Mouse (Mus musculus) forebrain, embryonic 15.5 days (tissue): ENCODE data around the gene Cep170b. TPM values are rescaled to one million over a fixed set of nuclear protein-coding genes. Genes with fewer than 3 reads are reported as not detected.

Experiments used
- ATAC-seq: fragments of 200-750 bp; cut with Nextera tagmentation; replicated peaks from 2 replicates; pipeline ENCODE4 v1.8.0; 2017; ENCODE audit warnings: mild to moderate bottlenecking, moderate TSS enrichment, moderate library complexity
- H3K27ac ChIP-seq: fragments of 300-500 bp; sonication (generic); replicated peaks from 2 replicates; pipeline ENCODE4 v1.5.1; 2015; ENCODE audit warnings: mild to moderate bottlenecking, inconsistent platforms
- H3K27me3 ChIP-seq: fragments of 300-500 bp; sonication (generic); 2 replicates; pipeline ENCODE4 v1.6.1; 2015; ENCODE audit warnings: inconsistent platforms
- H3K36me3 ChIP-seq: fragments of 300-500 bp; sonication (generic); 2 replicates; pipeline ENCODE4 v1.6.1; 2015; ENCODE audit warnings: mild to moderate bottlenecking, inconsistent platforms
- H3K4me1 ChIP-seq: fragments of 300-500 bp; sonication (generic); 2 replicates; pipeline ENCODE4 v1.6.1; 2015; ENCODE audit warnings: inconsistent platforms
- H3K4me2 ChIP-seq: fragments of 300-500 bp; sonication (generic); replicated peaks from 2 replicates; pipeline ENCODE4 v1.6.1; 2015; ENCODE audit warnings: mild to moderate bottlenecking, inconsistent platforms
- H3K4me3 ChIP-seq: fragments of 300-500 bp; sonication (generic); 2 replicates; pipeline ENCODE4 v1.5.1; 2015; ENCODE audit warnings: mild to moderate bottlenecking, inconsistent platforms
- H3K9ac ChIP-seq: fragments of 300-500 bp; sonication (generic); replicated peaks from 2 replicates; pipeline ENCODE4 v1.6.1; 2015; ENCODE audit warnings: mild to moderate bottlenecking, inconsistent platforms
- H3K9me3 ChIP-seq: fragments of 300-500 bp; sonication (generic); 2 replicates; pipeline ENCODE4 v1.6.1; 2016; ENCODE audit warnings: inconsistent platforms
- WGBS: fragments of 180-500 bp; shearing (Covaris S2); methylation state at CpG from one replicate; pipeline ENCODE4 v1.1.7; 2015; ENCODE audit warnings: mixed read lengths; 5-methylcytosine and 5-hydroxymethylcytosine counted together
- microRNA-seq: library from miRNA; unstranded; fragments of <30 nt; microRNA quantifications from one replicate; pipeline ENCODE4, GENCODE M21; 2016
- polyA plus RNA-seq: library from polyadenylated mRNA; unstranded; fragments of >200 nt; fragmentation: Nextera tagmentation; extraction: Ambion mirVana; gene quantifications from 2 replicates; pipeline ENCODE4 v1.2.1, GENCODE M21; 2015

Cep170b gene
- polyA plus RNA-seq, 1 experiment from 2014 or later, result 24.0 TPM

GRCm38 (mm10) chr12:112774026-112774425, 53.8 kb downstream of the Cep170b start:
- no peaks in the 10 kb centered on the region for H3K9me3 ChIP-seq
- no peak overlapping the region for H3K4me3 ChIP-seq
- no peak for ATAC-seq
- no peak overlapping the region for H3K4me2 ChIP-seq
- H3K4me1 ChIP-seq, result no peaks in the 10 kb centered on the region
- H3K9ac ChIP-seq, result no peak overlapping the region
- no peaks in the 10 kb centered on the region for H3K36me3 ChIP-seq
- H3K27ac ChIP-seq, result no peak overlapping the region
- H3K27me3 ChIP-seq, result no peaks in the 10 kb centered on the region
- 94% methylated on average over 6 of the region's 6 CpGs for WGBS

DNA sequence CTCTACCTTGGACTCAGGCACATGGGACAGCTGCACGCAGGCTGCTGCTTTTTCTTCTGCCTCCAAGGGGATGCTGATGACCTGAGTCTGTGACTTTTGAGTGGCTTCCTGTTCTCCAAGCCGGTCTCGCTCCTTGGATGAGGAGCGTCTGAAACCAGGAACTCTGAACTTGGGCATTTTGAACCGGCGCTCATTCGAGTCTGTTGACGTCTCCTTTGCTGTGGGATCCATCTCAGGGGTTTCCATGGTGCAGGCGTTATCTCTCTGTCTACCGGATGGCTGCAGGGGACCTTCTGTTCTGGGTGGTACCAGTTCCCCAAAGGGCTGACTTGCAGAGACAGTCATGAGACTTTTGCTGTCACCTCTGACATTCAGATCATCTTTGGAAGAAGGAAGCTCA, 54.2 kb downstream of the Cep170b start:
- no peaks in the 10 kb centered on the region for H3K4me1 ChIP-seq
- H3K27ac ChIP-seq, result no peak overlapping the region
- no peaks in the 10 kb centered on the region for H3K36me3 ChIP-seq
- ATAC-seq, result no peak
- no peak overlapping the region for H3K9ac ChIP-seq
- H3K27me3 ChIP-seq, result no peaks in the 10 kb centered on the region
- no peak overlapping the region for H3K4me2 ChIP-seq
- H3K4me3 ChIP-seq, result no peak overlapping the region
- 94% methylated on average over 10 of the region's 10 CpGs for WGBS
- H3K9me3 ChIP-seq, result no peaks in the 10 kb centered on the region

- Histone ChIP-seq H3K27me3 (no peaks in the 10 kb centered on the region), H3K9ac (no peak overlapping the region), H3K36me3 (no peaks in the 10 kb centered on the region), H3K4me2 (no peak overlapping the region), H3K9me3 (no peaks in the 10 kb centered on the region), H3K4me1 (peaks cover 6% of the 10 kb centered on the region; the same call in 1 of the 2 replicates), H3K4me3 (no peak overlapping the region), H3K27ac (no peak overlapping the region)
- no peak for ATAC-seq
- WGBS, result 71% methylated on average over 8 of the region's 8 CpGs
These were observed 70.8 kb downstream of the Cep170b start for GRCm38 (mm10) chr12:112791026-112791425.

GRCm38 (mm10) chr12:112793601-112794355, 73.5 kb downstream of the Cep170b start:
- WGBS, result 74% methylated on average over 13 of the region's 13 CpGs
- Histone ChIP-seq H3K27me3 (no peaks in the 10 kb centered on the region), H3K4me2 (no peak overlapping the region), H3K27ac (no peak overlapping the region), H3K36me3 (no peaks in the 10 kb centered on the region), H3K9me3 (no peaks in the 10 kb centered on the region), H3K4me3 (no peak overlapping the region), H3K4me1 (peaks cover 18% of the 10 kb centered on the region), H3K9ac (no peak overlapping the region)
- no peak for ATAC-seq

GRCm38 (mm10) chr12:112794356-112794816, 74.1 kb downstream of the Cep170b start:
- WGBS, result 33% methylated on average over 7 of the region's 7 CpGs
- H3K9ac ChIP-seq, result no peak overlapping the region
- no peak overlapping the region for H3K4me3 ChIP-seq
- ATAC-seq, result no peak
- no peak overlapping the region for H3K4me2 ChIP-seq
- no peaks in the 10 kb centered on the region for H3K27me3 ChIP-seq
- H3K9me3 ChIP-seq, result no peaks in the 10 kb centered on the region
- H3K36me3 ChIP-seq, result no peaks in the 10 kb centered on the region
- H3K27ac ChIP-seq, result no peak overlapping the region
- H3K4me1 ChIP-seq, result peaks cover 18% of the 10 kb centered on the region

DNA sequence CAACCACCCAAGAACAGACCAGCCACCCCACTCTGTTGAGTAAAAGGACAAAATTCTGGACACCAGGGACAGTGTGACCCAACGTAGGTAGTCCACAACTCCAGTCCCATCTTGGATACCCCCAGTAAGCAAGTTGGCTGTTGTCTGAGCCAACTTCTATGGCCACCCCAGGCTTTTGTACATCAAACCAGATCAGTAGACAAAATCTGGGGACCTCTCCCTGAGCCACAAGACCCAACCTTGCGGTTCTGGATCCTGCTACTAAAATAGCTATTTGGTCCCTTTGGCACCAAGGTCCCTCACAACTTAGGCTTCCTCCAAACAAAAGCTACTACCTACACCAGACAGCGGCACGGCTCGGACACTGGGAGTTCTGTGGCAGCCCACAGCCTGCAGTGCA, 74.7 kb downstream of the Cep170b start:
- peaks cover 18% of the 10 kb centered on the region for H3K4me1 ChIP-seq
- H3K4me2 ChIP-seq, result no peak overlapping the region
- H3K9me3 ChIP-seq, result no peaks in the 10 kb centered on the region
- no peak overlapping the region for H3K27ac ChIP-seq
- no peak overlapping the region for H3K4me3 ChIP-seq
- 88% methylated on average over 5 of the region's 5 CpGs for WGBS
- H3K9ac ChIP-seq, result no peak overlapping the region
- H3K36me3 ChIP-seq, result no peaks in the 10 kb centered on the region
- no peak for ATAC-seq
- no peaks in the 10 kb centered on the region for H3K27me3 ChIP-seq

DNA sequence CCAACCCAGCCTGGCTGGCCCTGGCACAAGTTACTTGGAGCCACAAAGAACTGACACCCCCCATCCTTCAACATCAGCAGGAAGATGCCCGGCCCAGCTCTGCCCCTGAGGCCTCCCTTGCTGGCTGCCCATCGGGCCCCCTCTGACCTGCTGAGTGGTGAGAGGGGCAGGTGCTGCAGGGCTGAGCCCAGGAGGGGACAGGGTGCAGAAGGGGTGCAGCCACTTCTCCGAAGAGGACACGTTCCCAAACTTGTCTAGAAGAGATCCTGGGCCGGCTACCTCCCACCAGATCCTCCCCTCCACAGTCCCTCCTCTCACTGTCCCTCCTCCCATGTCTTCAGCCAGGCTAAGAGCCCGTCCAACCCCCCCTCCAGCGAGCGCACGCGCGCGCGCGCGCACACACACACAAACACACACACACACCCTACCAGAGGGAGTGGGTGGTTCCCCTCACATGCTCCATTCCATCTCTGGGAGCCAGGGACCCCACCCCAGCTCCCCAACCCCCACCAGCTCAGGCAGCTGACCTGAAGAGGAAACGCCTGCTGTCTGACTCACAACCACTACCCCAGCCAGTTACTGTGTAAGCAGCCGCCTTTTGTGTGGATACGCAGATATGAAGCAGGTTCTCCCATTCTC, 75.3 kb downstream of the Cep170b start:
- Histone ChIP-seq H3K4me3 (no peak overlapping the region), H3K9me3 (no peaks in the 10 kb centered on the region), H3K27me3 (peaks cover under 1% of the 10 kb centered on the region; the same call in 1 of the 2 replicates), H3K9ac (no peak overlapping the region), H3K4me1 (peaks cover 19% of the 10 kb centered on the region), H3K36me3 (no peaks in the 10 kb centered on the region), H3K4me2 (no peak overlapping the region), H3K27ac (no peak overlapping the region)
- no peak for ATAC-seq
- 73% methylated on average over 18 of the region's 18 CpGs for WGBS

Small RNA genes lying within 50 kb of the gene (microRNA-seq; reads per million reads assigned to microRNA genes)
- gene Mir6940, result 1.1 reads per million

Other genes starting within 250 kb of the Cep170b start
- gene A530016L24Rik, start 231.0 kb upstream of the Cep170b start, polyA plus RNA-seq, result 0.14 and 0.22 TPM in 2 replicates
- 48.4 and 51.6 TPM in 2 replicates for gene Tmem179, start 203.7 kb upstream of the Cep170b start, polyA plus RNA-seq
- gene Inf2, start 131.7 kb upstream of the Cep170b start, polyA plus RNA-seq, result 3.0 and 3.9 TPM in 2 replicates
- gene Adssl1, start 100.4 kb upstream of the Cep170b start, polyA plus RNA-seq, result 2.0 and 2.2 TPM in 2 replicates
- gene Siva1, start 75.8 kb upstream of the Cep170b start, polyA plus RNA-seq, result 77.2 and 91.2 TPM in 2 replicates
- gene Akt1, start 45.6 kb upstream of the Cep170b start, polyA plus RNA-seq, result 79.1 and 147 TPM in 2 replicates
- 0.98 TPM in 2 replicates for gene Zbtb42, start 41.6 kb upstream of the Cep170b start, polyA plus RNA-seq
- 5.3 and 6.2 TPM in 2 replicates for gene Pld4, start 40.2 kb downstream of the Cep170b start, polyA plus RNA-seq
- gene Ahnak2, start 82.2 kb downstream of the Cep170b start, polyA plus RNA-seq, result 0.92 and 1.1 TPM in 2 replicates
- gene Clba1, start 88.5 kb downstream of the Cep170b start, polyA plus RNA-seq, result 16.9 and 18.5 TPM in 2 replicates
- 81.3 and 82.0 TPM in 2 replicates for gene Cdca4, start 109.0 kb downstream of the Cep170b start, polyA plus RNA-seq
- not detected in 2 replicates for gene Gpr132, start 147.8 kb downstream of the Cep170b start, polyA plus RNA-seq
- gene Jag2, start 209.3 kb downstream of the Cep170b start, polyA plus RNA-seq, result 8.3 and 9.1 TPM in 2 replicates
- 59.0 and 63.2 TPM in 2 replicates for gene Nudt14, start 221.7 kb downstream of the Cep170b start, polyA plus RNA-seq